Mouse (Mus musculus): Measurements from ENCODE around the gene Olfr959. TPM values are rescaled to one million over a fixed set of nuclear protein-coding genes. Genes with fewer than 3 reads are reported as not detected.

Gene Olfr959
- not detected in 3 replicates for total RNA-seq (2017)

DNA sequence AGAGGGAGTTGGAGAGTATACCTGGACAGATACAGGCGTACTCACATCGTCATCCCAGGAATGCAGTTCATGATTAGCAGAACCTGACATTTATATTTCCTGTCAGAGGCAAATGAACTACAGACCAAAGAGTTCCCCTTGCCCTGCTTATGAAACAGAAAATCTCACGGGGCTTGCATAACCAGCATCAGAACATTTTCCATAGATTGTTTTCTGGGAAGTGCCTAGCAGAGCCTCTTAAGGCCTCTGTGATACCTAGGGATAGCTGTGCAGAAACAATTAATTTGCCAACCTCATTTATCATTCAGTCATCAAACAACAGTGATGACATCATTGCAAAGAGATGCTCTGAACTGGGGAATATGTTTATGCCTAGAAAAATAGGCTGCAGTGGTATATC is at the start of gene Olfr959:
TSS of gene Olfr959 (minus strand) at position 101 of the 400 bp plus-strand sequence.
- no peak for ATAC-seq (replicated peaks; ENCODE audit: insufficient number of reproducible peaks, low FRiP score, low TSS enrichment, poor library complexity, severe bottlenecking)

DNA sequence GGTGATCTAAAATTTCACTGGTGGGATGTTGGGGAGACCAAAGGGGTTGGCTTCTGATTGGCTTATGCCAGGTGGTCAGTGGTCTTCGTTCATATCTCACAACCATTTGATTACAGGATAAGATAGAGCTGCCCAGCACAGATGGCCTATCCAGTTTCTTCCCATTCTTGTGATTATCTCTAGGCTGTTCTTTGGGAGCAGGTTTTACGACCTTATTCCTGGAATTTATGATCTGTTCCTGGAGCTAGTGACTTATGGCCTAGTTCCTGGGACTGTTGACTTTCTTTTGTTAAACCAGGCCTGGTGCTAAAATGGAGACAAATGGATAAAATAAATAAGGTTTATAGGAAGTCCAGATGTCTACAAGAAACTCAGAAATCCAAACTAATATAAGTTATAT is 49.3 kb upstream of the Olfr959 start:
- no peak for ATAC-seq (replicated peaks; ENCODE audit: insufficient number of reproducible peaks, low FRiP score, low TSS enrichment, poor library complexity, severe bottlenecking)

DNA sequence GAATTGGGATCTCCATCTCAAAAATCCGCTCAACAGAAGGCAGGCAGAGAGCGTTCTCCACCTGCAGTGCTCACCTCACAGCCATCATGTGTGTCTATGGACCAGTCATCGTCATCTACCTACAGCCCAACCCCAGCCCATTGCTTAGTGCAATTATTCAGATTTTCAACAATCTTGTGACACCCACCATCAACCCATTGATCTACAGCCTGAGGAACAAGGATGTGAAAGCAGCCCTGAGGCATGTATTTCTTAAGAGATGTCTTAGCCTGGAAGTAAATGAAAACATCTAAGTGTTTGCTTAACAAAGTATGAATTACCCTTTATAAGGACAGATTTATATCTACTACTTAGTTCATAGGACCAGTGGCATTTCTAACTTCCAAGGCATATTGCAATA is 48.4 kb upstream of the Olfr959 start:
- no peak for ATAC-seq (replicated peaks; ENCODE audit: insufficient number of reproducible peaks, low FRiP score, low TSS enrichment, poor library complexity, severe bottlenecking)

DNA sequence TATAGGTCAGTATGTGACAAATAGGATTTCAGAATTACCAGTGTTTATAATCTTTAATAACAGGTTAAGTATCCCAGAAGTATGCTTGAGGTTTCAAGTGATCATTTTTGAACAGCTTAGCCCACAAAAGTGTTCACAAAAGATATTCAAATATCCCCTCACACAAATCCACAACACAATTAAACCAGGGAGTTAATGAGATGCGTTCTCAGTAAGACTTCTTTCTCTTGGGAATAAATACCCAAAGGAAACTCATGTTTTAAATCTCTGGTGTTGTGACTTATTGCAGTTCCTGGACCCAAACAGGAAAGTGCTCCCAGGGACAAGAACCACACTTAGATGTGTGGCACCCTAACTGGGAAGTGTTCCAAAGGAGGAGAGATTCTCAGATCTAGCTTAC is 45.7 kb upstream of the Olfr959 start, which contains the start of gene Olfr960:
TSS of gene Olfr960 (plus strand) at position 301 of the 400 bp plus-strand sequence.
- ATAC-seq (replicated peaks; ENCODE audit: insufficient number of reproducible peaks, low FRiP score, low TSS enrichment, poor library complexity, severe bottlenecking): no peak

DNA sequence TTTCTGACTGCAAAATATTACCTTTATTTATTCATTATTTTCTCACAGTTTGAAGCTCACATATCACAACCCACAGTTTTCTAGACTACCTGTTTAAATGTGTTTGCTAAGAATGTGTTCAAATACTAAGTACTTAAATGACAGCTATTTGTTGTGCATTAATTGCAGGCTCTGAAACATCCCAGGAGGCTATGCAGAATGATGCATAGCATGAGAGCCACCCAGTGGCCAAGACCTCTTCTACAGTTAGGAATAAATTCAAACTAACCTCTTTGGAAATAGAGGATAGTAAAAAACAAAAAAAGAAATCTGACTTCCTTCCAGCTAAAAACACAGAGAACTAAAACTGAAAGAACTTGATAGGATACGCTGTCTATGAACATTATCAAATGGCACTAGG is 36.6 kb upstream of the Olfr959 start:
- ATAC-seq (replicated peaks; ENCODE audit: insufficient number of reproducible peaks, low FRiP score, low TSS enrichment, poor library complexity, severe bottlenecking): no peak

DNA sequence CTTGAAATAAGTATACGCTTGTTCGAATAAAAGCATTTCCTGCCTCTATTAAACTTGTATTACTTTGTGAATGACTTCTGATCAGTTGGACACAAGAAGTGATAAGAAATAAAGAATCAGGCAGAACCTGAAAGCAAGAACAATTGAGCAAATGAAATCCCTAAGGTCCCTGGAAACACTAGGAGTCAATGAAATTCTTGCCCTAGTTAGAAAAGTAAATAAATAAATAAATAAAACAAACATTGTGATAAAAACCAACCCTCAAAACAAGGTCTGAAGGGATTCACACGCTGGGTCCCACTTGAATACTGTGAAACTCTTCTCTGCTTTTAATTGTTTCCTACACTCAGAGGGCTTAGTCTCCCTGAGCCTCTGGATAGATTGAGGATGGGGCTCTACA is 35.0 kb upstream of the Olfr959 start, which contains the start of gene Olfr148:
TSS of gene Olfr148 (plus strand) at position 301 of the 400 bp plus-strand sequence.
- ATAC-seq (replicated peaks; ENCODE audit: insufficient number of reproducible peaks, low FRiP score, low TSS enrichment, poor library complexity, severe bottlenecking): no peak

DNA sequence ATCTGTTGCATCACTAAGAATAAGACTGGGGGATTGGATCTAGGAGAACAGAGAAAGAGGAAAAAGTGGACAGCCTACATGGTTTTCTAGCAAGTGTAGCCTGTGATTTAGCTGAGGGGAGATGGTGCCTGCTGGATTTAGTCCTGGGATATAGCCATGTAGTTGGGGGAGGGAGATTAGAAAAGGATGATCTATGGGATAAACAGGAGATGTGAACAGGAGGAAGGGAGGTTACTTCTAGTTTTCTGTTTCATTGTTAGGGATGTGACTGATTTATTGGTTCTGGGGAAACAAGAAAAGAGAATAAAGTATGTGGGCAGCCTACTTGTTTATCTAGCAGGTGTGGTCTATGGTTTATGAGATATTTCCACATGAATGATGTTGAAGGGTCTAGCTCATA is 33.1 kb upstream of the Olfr959 start:
- ATAC-seq (replicated peaks; ENCODE audit: insufficient number of reproducible peaks, low FRiP score, low TSS enrichment, poor library complexity, severe bottlenecking): no peak

DNA sequence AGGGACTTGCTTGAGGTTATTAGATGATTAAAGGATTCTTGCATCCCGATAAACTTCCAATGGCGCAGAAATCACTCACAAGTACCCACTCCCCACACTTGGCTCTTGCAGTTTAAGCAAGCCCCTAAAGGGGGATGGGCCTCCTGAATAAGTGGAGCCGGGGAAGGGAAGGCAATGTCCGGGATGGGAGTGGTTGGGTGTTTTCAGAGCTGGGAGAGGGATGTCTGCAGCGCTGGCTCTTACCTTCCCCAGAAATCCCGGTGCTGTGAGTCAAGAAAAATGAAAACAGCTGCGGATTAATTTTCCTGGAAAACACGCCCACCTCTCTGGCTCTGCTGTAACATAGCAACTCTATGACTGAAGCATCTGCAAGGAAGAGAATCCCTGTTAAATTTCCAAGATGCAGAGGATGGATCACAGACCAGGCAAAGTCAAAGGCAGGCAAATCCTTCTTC is 28.7 kb upstream of the Olfr959 start, which contains the start of gene AW551984:
TSS of gene AW551984 (minus strand) at position 405 of the 455 bp plus-strand sequence.
- ATAC-seq (replicated peaks; ENCODE audit: insufficient number of reproducible peaks, low FRiP score, low TSS enrichment, poor library complexity, severe bottlenecking): no peak

DNA sequence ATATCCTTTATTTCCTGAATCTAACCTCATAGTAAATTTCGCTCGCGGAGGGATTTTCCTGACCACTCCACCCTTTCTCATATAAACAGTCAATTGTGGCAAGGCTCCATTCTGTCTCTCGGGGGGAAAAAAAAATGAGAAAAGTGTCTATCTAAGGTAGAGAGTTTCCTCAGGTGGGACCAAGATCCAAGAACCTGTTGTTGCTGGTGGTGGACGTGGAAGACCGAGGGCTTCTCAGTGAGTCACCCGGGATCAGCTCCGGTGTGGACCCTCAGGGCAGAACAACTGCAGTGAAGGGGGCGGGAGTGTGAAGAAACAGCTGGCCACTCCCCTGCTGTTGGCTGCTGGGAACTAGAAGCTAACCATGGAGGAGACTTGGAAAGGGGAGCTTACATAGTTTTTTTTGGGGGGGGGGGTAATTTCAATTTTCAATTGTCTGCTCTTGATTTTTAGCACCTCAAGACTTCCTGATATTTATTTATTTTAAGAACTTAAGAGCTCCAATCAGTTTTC is 28.0 kb upstream of the Olfr959 start:
- no peak for ATAC-seq (replicated peaks; ENCODE audit: insufficient number of reproducible peaks, low FRiP score, low TSS enrichment, poor library complexity, severe bottlenecking)

DNA sequence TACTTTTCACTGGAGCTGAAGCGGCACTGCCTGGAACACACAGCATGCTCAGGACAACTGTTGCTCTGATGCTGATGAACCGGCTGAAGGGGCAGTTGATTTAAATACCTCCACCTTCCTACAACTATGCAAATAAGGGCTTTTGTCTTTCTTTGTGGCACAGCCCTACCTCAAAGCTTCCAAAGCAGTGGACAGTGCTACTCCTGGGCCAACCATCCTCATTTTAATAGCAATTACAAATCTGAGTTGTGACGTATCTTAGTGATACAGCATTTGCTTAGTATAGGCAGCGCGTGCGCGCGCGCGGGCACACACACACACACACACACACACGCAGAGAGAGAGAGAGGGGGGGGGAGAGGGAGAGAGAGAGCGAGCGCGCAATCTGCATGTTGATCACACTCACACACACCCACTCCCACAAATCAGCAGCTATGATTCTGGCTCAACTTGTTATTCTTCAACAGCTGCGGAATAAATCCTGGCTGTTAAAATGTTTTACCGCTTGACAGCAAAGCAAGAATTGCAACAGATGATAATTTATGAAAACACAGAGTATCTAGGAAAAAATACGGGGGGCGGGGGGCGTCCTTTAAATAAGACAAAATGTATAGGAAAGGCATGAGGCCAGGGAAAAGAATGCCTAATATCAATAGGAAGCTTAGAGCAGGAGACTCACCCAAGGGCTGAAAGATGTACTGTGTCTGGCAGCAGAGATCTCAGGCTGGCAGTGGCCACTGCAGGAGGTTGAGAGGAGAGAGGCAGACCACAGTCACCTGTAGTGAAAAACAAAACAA is 27.4 kb upstream of the Olfr959 start:
- no peak for ATAC-seq (replicated peaks; ENCODE audit: insufficient number of reproducible peaks, low FRiP score, low TSS enrichment, poor library complexity, severe bottlenecking)

DNA sequence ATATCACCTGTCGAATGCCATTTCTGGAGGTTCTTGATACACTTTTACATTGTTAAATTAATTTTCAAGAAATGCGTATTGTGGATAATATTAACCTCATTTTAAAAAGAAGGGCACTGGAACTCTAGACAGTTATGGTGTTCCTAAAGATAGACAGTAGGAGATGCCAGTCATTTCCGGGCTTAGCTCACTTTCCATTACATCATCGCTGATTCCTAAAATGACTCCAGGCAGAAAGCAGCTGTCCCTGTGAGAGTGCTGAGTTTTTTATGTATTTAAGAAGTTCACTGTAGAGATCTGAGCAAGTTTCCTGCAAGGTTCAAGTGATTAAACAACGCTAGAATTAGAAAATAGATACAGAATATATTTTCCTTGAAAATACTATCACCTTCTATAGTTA is 1.7 kb upstream of the Olfr959 start:
- no peak for ATAC-seq (replicated peaks; ENCODE audit: insufficient number of reproducible peaks, low FRiP score, low TSS enrichment, poor library complexity, severe bottlenecking)

DNA sequence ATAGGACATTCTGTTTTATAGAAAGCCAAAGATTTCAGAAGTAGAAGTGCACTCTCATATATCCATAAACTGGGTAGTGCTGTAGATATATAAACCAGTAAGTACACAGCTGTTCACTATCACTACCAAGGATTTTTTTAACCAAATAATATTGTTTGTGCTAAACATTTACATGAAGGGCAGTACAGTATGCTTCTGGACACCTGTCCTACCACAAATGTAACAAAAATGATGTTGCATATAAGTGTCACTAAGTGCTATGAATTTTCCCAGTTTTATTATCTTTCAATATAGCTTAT is 17.1 kb downstream of the Olfr959 start:
- ATAC-seq (replicated peaks; ENCODE audit: insufficient number of reproducible peaks, low FRiP score, low TSS enrichment, poor library complexity, severe bottlenecking): no peak

DNA sequence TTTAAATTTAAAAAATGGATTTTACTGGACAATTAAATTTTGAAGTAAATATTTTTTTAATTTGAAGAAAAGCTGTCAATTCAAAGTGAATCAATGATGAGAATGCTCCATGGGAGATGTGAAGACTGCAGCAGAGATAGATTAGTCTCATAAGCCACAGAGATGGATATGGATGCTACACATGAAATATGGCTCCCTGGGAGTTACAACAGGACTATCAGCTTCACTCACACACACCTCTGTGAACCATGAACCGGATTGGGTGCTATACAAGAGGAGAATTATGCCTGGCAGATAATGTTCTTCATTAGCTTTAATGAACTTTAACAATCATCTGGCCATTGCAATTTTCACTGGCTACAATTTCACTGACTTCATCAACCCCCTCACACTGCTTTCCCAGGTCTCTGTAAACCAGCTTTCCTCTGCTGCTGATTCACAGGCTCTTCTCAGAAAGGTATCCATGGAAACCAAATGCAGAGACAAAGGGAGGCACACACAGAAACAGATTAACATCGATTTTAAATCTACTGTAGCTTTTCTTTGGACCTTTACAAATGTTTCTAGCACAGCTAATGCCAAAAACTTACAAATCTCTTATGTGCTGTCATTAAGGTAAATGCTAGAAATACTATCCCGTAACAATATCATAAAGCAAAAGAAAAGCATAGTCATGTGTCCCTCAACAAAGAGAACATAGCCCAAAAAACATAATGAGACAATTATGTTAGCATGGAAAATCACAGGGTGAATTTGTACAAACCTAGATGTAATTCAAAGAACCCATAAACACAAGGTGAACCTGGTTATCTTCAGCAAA is 17.6 kb downstream of the Olfr959 start:
- ATAC-seq (replicated peaks; ENCODE audit: insufficient number of reproducible peaks, low FRiP score, low TSS enrichment, poor library complexity, severe bottlenecking): no peak

DNA sequence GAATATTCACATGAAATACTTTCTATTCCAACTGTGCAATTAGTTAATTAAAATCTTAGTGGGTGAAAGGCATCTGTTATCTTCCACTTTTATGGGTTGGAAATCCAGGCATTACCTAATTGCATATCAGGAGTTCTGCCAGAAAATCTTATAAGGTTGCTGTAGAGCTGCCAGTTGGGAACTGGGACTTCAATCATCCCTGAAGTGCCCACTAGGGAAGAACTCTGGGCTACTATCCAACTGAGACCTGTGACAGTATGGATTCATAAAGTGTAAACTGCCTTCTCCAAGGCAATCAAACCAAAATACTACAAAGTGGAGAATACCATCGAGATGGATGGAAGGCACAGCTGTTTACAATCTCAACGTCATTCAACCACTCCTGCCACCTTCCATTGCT is 21.4 kb downstream of the Olfr959 start, which contains the start of gene Olfr958:
TSS of gene Olfr958 (minus strand) at position 109 of the 400 bp plus-strand sequence.
- ATAC-seq (replicated peaks; ENCODE audit: insufficient number of reproducible peaks, low FRiP score, low TSS enrichment, poor library complexity, severe bottlenecking): no peak

DNA sequence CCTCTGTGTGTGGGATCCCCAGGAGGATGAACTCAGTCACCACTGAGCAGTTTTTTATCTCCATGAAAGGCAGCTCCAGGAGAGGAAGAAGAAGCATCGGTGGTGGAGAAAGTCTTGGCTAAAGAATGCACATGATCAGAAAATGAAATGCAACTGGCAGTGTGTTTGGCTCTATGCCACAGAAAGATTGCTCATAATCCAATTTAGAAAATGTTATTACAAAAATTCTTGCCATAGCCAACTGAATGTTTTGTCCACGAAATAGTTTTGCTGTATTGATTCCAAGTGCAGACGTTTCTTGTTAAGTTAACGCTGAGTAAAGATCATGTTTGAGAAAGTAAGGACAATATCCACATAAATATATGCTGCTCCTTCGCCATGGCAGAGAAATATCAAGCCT is 24.6 kb downstream of the Olfr959 start:
- no peak for ATAC-seq (replicated peaks; ENCODE audit: insufficient number of reproducible peaks, low FRiP score, low TSS enrichment, poor library complexity, severe bottlenecking)

DNA sequence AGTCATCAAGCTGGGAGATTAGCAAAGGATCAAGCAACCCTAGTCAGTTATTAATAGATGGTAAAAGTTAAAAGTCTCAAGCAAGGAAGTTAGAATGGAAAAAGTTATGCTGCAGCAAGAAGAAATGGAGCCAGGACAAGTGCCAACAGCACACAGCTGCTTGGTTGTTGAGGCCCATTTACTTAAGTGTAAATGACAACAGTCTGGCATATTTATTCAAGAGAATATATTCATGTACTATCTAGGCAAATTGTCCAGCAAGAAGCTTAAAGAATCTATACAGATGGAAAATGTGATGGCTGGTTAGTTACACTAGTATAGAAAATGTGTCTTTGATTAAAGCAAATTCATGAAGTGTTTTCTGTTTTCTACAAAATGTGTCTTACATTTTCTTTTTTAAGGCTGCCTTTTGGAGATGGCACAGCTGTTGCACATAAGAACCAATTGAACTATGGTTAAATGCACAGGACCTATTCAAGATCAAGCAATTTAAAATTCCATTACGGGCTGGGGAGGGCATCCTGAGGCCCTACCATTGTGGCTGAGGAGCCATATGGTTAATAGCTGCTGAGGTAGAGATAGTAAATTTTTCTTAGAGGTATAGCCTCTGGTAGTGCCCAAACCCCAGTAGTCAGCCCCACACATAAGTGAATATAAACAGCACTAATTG is 51.6 kb downstream of the Olfr959 start:
- no peak for ATAC-seq (replicated peaks; ENCODE audit: insufficient number of reproducible peaks, low FRiP score, low TSS enrichment, poor library complexity, severe bottlenecking)
